Mouse (Mus musculus) forebrain, embryonic 14.5 days (tissue): Measurements from ENCODE around the gene Abcc2. TPM values are rescaled to one million over a fixed set of nuclear protein-coding genes. Genes with fewer than 3 reads are reported as not detected.
A peak's percentile ranks its signal among the peaks of the same experiment; 100 is the strongest.

Experiments used
- ATAC-seq: fragments of 200-750 bp; cut with Nextera tagmentation; 2 replicates; pipeline ENCODE4 v1.8.0; 2017; ENCODE audit warnings: mild to moderate bottlenecking, moderate library complexity
- DNase-seq: peaks from one replicate; pipeline ENCODE4 v3.0.0-alpha.2; 2015; ENCODE audit warnings: low spot score
- H3K27ac ChIP-seq: fragments of 300-500 bp; sonication (generic); 2 replicates; pipeline ENCODE4 v1.5.1; 2014; ENCODE audit warnings: low read depth, mild to moderate bottlenecking, control low read depth, low read length, moderate library complexity
- H3K27me3 ChIP-seq: fragments of 300-500 bp; sonication (generic); replicated peaks from 2 replicates; pipeline ENCODE4 v1.6.1; 2014; ENCODE audit warnings: low read length, control low read depth, mixed read lengths; ENCODE audit not compliant: control insufficient read depth, insufficient read depth
- H3K36me3 ChIP-seq: fragments of 300-500 bp; sonication (generic); 2 replicates; pipeline ENCODE4 v1.6.1; 2014; ENCODE audit warnings: low read length, control low read depth; ENCODE audit not compliant: control insufficient read depth, insufficient read depth
- H3K4me1 ChIP-seq: fragments of 300-500 bp; sonication (generic); 2 replicates; pipeline ENCODE4 v1.6.1; 2014; ENCODE audit warnings: antibody characterized with exemption, low read length, control low read depth; ENCODE audit not compliant: control insufficient read depth, insufficient read depth
- H3K4me2 ChIP-seq: fragments of 300-500 bp; sonication (generic); 2 replicates; pipeline ENCODE4 v1.6.1; 2014; ENCODE audit warnings: mild to moderate bottlenecking, control low read depth, low read length
- H3K4me3 ChIP-seq: fragments of 300-500 bp; sonication (generic); 2 replicates; pipeline ENCODE4 v1.5.1; 2014; ENCODE audit warnings: low read depth, low read length, control low read depth
- H3K9ac ChIP-seq: fragments of 300-500 bp; sonication (generic); 2 replicates; pipeline ENCODE4 v1.6.1; 2014; ENCODE audit warnings: mild to moderate bottlenecking, low read length, control low read depth, moderate library complexity
- H3K9me3 ChIP-seq: fragments of 300-500 bp; sonication (generic); replicated peaks from 2 replicates; pipeline ENCODE4 v1.6.1; 2016; ENCODE audit warnings: low read length, control low read depth, mixed read lengths; ENCODE audit not compliant: control insufficient read depth
- WGBS: fragments of 180-500 bp; shearing (Covaris S2); extraction: QIAGEN DNeasy Blood & Tissue Kit; methylation state at CpG from one replicate; pipeline ENCODE4 v1.1.7; 2014; 5-methylcytosine and 5-hydroxymethylcytosine counted together
- polyA plus RNA-seq: library from polyadenylated mRNA; unstranded; fragments of >200 nt; fragmentation: Nextera tagmentation; extraction: Ambion mirVana; gene quantifications from 2 replicates; pipeline ENCODE4 v1.2.1, GENCODE M21; 2014

Abcc2 gene
- polyA plus RNA-seq, 1 experiment from 2014 or later: not detected

DNA sequence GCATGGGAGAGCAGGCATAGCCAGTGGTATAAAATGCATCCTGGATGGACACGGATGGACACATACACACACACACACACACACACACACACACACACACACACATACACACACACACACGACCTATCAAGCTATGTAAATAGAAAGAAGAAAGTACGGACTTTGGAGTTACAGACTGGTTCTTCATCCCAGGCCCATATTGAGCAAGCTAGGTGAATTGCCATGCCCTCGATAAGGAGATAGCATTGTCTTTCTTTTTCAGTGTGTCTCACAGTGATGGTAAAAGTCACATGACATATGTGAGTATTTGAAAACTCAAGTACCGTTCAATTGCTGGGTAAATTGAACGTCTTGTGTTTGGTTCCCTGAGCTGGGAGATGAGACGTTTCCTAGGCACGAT is 44.9 kb downstream of the Abcc2 start:
- Histone ChIP-seq H3K4me1 (no peaks in the 10 kb centered on the region), H3K36me3 (no peaks in the 10 kb centered on the region), H3K9ac (no peak overlapping the region), H3K9me3 (no peaks in the 10 kb centered on the region), H3K4me3 (no peak overlapping the region), H3K4me2 (no peak overlapping the region), H3K27me3 (no peaks in the 10 kb centered on the region), H3K27ac (no peak overlapping the region)
- 84% methylated on average over 8 of the region's 8 CpGs for WGBS
- no peak for ATAC-seq
- DNase-seq: no peak

DNA sequence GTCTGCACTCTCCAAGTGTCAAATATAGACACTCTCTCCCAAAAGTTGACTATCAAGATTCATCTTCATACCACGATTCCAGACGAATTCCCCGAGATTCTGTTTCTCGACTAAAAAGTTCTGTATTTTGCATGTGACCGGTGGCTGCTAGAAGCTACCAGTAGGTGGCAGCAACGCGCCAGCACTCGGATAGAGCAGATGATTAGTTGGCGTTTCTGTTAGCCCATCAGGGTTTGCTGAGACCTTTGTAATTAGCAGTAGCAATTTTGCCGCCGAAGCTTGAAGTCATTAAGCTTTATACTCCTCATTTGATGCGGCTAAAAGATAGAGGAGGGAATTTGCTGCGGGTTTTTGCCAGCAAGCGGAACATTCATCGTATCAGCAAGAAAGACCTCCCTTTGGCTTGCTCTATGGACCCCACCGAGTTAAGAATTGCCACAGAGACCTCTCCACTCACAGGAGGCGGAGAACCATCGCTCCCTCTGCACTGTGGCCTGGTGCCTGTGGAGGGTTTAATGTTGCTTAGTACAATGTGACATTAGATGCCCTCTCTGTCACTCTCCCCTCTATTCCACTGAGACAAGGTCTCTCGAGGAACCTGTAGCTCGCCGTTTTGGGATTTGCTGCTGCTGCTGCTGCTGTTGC is 50.6 kb downstream of the Abcc2 start:
- no peak overlapping the region for H3K9ac ChIP-seq
- peak; percentile 46; the same call in 1 of the 2 replicates for ATAC-seq
- no peaks in the 10 kb centered on the region for H3K36me3 ChIP-seq
- 0 out of 2 replicates have a peak overlapping the region, but pooled peaks have one; percentile 20 for H3K4me2 ChIP-seq
- H3K27me3 ChIP-seq: 0 out of 2 replicates have a peak, but pooled peaks cover 2% of the 10 kb centered on the region
- 25% methylated on average over 21 of the region's 21 CpGs for WGBS
- no peak overlapping the region for H3K27ac ChIP-seq
- no peak overlapping the region for H3K4me3 ChIP-seq
- H3K9me3 ChIP-seq: no peaks in the 10 kb centered on the region
- H3K4me1 ChIP-seq: no peaks in the 10 kb centered on the region
- peak; percentile 90 for DNase-seq

DNA sequence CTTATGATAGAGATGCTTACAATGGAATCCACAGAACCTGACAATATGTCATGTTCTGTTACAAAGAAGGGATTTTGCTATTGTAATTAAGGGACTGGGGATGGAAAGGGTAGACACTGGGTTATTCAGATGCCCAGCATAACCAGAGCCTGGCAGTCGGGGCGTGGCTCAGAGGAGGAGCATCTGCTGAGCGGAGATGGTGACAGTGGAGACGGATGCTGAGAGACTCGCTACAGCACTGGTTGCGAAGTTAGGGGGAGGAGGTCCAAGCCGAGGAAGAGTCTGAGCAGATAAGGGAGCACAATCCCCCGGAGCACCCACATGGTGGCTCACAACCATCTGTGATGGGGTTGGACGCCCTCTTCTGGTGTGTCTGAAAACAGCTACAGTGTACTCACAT is 61.2 kb downstream of the Abcc2 start:
- Histone ChIP-seq H3K27me3 (no peaks in the 10 kb centered on the region), H3K4me1 (no peaks in the 10 kb centered on the region), H3K4me3 (no peak overlapping the region), H3K9ac (no peak overlapping the region), H3K9me3 (no peaks in the 10 kb centered on the region), H3K4me2 (no peak overlapping the region), H3K27ac (no peak overlapping the region), H3K36me3 (peaks cover 21% of the 10 kb centered on the region)
- ATAC-seq: no peak
- no peak for DNase-seq
- 91% methylated on average over 9 of the region's 9 CpGs for WGBS

DNA sequence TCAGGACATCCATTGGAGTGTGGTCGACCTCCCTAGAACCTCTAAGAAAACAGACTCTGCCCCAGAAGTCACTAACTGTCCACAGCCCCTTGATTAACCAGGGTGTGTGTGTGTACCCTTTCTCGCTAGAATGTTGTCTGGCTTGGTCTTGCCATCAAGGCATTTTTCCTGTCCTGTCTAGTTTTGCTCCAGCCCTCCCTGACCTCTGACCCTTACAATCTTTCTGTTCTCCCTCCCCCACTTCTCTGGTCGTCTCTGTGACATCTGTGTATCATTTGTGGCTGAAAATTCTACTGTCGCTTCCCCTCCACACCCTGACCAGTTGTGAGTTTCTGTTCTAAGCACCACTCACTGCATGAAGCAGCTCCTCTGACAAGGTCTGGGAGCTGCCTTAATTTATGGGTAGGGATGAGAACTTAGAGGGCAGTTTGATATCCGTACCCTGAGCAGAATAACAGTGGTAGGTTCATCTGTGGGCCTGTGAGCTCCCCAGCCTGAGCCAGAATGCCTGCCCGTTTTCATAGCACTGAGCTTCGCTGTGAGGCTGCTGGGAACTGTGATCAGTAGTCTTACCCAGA is 63.4 kb downstream of the Abcc2 start:
- no peak for ATAC-seq
- peaks cover 42% of the 10 kb centered on the region for H3K36me3 ChIP-seq

DNA sequence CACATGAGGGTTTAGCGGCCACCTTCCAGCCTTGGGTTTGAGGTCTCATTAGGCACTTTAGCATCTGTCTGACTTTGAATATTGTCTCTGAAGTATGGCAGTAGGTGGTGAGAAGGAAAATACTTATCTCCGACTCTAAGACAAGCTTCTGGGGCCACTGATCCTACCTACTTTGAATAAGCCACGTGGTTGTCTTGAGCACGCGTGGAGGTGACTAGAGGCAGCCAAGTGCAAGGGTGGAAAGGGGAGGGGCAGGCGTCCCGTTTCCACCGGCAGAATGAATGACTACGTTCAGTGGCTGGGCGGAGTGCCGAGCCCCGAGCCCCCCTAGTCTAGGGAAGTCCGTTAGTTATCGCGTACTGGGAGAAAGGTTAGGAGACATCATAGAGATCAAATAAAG is 65.1 kb downstream of the Abcc2 start:
- Histone ChIP-seq H3K9ac (no peak overlapping the region), H3K4me3 (no peak overlapping the region), H3K4me2 (no peak overlapping the region), H3K4me1 (no peaks in the 10 kb centered on the region), H3K27me3 (no peaks in the 10 kb centered on the region), H3K36me3 (peaks cover 57% of the 10 kb centered on the region), H3K9me3 (no peaks in the 10 kb centered on the region), H3K27ac (no peak overlapping the region)
- ATAC-seq (no peak), DNase-seq (no peak)
- 89% methylated on average over 15 of the region's 15 CpGs for WGBS

More for the DNA sequence above, 63.4 kb downstream of the Abcc2 start:
- Histone ChIP-seq H3K9me3 (no peaks in the 10 kb centered on the region), H3K27ac (no peak overlapping the region), H3K9ac (no peak overlapping the region), H3K27me3 (no peaks in the 10 kb centered on the region), H3K4me3 (no peak overlapping the region), H3K4me1 (no peaks in the 10 kb centered on the region), H3K4me2 (no peak overlapping the region)
- no peak for DNase-seq
- WGBS: 75% methylated on average over 7 of the region's 7 CpGs

DNA sequence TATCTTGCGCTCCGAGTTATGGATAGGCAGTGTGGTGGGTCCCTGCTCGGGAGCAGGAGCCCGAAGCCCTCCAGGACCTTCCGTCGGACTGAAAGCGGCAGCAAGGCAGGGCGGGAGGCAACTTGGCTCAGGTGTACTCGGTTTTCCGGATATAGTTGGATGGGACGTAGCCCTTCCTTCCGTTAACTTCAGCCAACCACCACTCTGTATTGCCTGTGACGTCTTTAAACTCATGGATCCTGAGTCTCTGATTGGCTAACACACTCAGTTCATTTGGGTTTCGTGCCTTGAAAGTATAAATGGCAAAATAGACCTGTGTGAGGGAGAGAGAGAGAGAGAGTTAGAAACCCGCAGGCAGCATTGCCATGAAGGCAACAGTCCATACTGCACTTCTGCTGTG is 66.0 kb downstream of the Abcc2 start:
- Histone ChIP-seq H3K36me3 (peaks cover 62% of the 10 kb centered on the region), H3K9me3 (no peaks in the 10 kb centered on the region), H3K4me1 (no peaks in the 10 kb centered on the region), H3K9ac (no peak overlapping the region), H3K27me3 (no peaks in the 10 kb centered on the region), H3K27ac (no peak overlapping the region), H3K4me3 (no peak overlapping the region), H3K4me2 (no peak overlapping the region)
- ATAC-seq (no peak), DNase-seq (no peak)
- WGBS: 97% methylated on average over 15 of the region's 15 CpGs

DNA sequence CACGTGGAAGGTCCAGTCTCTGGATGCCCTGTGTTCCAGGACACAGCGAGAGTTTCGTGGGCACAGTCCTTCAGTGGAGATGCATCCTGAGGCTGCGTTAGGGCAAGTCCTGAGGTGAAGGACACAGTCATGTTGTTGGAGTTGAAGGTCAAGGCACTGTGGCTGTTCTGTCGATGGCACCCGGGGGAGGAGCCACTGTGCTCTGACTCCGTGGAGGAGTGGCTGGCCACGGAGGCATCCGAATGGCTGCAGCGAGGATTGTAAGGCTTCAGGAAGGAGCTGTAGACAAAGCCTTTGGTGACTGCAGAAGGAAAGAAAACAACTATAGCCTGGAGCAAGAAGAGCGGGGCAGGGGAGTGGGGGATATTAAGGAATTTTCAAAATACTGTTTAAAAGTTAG is 68.0 kb downstream of the Abcc2 start:
- ATAC-seq (no peak), DNase-seq (no peak)
- WGBS: 95% methylated on average over 11 of the region's 11 CpGs
- Histone ChIP-seq H3K4me1 (no peaks in the 10 kb centered on the region), H3K9me3 (no peaks in the 10 kb centered on the region), H3K36me3 (peaks cover 79% of the 10 kb centered on the region), H3K4me3 (no peak overlapping the region), H3K27ac (no peak overlapping the region), H3K9ac (no peak overlapping the region), H3K27me3 (no peaks in the 10 kb centered on the region), H3K4me2 (no peak overlapping the region)

DNA sequence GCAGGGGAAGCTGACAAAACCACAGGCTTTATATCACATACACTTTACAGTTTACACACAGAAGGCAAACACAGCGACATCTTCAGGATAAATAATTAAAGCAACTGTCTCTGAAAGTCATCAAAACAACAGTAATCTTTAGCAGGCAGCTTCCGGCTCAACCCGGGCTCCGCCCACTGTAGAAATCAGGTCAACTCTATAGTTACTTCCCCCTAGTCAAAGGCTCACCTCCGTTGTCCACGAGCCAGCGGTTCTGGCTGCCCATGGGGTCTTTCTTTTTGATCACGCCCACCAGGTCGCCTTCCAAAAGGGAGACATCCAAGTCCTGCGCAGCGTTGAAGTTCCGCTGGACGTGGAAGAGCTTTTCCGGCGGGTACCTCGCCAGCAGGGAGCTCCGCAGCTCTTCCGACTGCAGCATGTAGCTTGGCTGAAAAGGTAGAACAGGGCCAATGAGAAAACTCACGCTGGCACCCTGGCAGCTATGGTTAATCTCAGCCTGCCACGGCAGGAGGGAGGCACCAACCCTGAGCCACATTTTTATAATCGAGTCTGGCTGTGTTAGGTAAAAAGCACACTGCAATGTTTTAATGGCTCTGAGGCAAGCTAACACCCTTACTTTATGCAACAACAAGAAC is 70.1 kb downstream of the Abcc2 start:
- Histone ChIP-seq H3K27me3 (no peaks in the 10 kb centered on the region), H3K9me3 (no peaks in the 10 kb centered on the region), H3K27ac (no peak overlapping the region), H3K4me3 (no peak overlapping the region), H3K9ac (no peak overlapping the region), H3K36me3 (peaks cover 87% of the 10 kb centered on the region), H3K4me1 (no peaks in the 10 kb centered on the region), H3K4me2 (no peak overlapping the region)
- DNase-seq: no peak
- 85% methylated on average over 21 of the region's 21 CpGs for WGBS
- no peak for ATAC-seq
